Mouse (Mus musculus) ES-Bruce4 (cell line): ENCODE data around the gene Ltn1. TPM values are rescaled to one million over a fixed set of nuclear protein-coding genes. Genes with fewer than 3 reads are reported as not detected.

Source experiments
- H3K27ac ChIP-seq: 2 replicates; pipeline ENCODE4 v1.5.1; 2012; ENCODE audit warnings: low read length, inconsistent platforms; ENCODE audit not compliant: insufficient read depth
- H3K27me3 ChIP-seq: 2 replicates; pipeline ENCODE4 v1.6.1; 2012; ENCODE audit warnings: mild to moderate bottlenecking, low read length, inconsistent platforms; ENCODE audit not compliant: control insufficient read depth, poor library complexity, insufficient read depth, severe bottlenecking
- H3K36me3 ChIP-seq: 2 replicates; pipeline ENCODE4 v1.6.1; 2012; ENCODE audit warnings: inconsistent platforms, mild to moderate bottlenecking, low read length, moderate library complexity; ENCODE audit not compliant: control insufficient read depth, poor library complexity, insufficient read depth, severe bottlenecking
- H3K4me1 ChIP-seq: one replicate; pipeline ENCODE4 v1.8.1; 2011; ENCODE audit warnings: low read length; ENCODE audit not compliant: control insufficient read depth, insufficient read depth
- H3K4me3 ChIP-seq: 2 replicates; pipeline ENCODE4 v1.5.1; 2011; ENCODE audit warnings: low read depth, mild to moderate bottlenecking, low read length
- H3K9ac ChIP-seq: 2 replicates; pipeline ENCODE4 v1.6.1; 2012; ENCODE audit warnings: low read depth, mild to moderate bottlenecking, inconsistent platforms; ENCODE audit not compliant: poor library complexity, severe bottlenecking
- H3K9me3 ChIP-seq: replicated peaks from 2 replicates; pipeline ENCODE4 v1.6.1; 2012; ENCODE audit warnings: mild to moderate bottlenecking, low read length, inconsistent platforms; ENCODE audit not compliant: control insufficient read depth, poor library complexity, insufficient read depth, severe bottlenecking
- CTCF ChIP-seq: IDR thresholded peaks from one replicate; pipeline ENCODE4 v1.8.1; 2011; ENCODE audit warnings: low read depth, low read length
- POLR2A ChIP-seq: IDR thresholded peaks from one replicate; pipeline ENCODE4 v1.8.1; 2011; ENCODE audit warnings: low read length; ENCODE audit not compliant: insufficient read depth
- polyA plus RNA-seq: library from polyadenylated mRNA; stranded (reverse); fragments of >200 nt; gene quantifications from 2 replicates; pipeline ENCODE4 v1.2.4, GENCODE M21; 2011; ENCODE audit warnings: low read depth; ENCODE audit not compliant: missing spikeins, insufficient read depth, insufficient read length

Ltn1 gene
- polyA plus RNA-seq, 1 experiment, result 29.0 TPM

DNA sequence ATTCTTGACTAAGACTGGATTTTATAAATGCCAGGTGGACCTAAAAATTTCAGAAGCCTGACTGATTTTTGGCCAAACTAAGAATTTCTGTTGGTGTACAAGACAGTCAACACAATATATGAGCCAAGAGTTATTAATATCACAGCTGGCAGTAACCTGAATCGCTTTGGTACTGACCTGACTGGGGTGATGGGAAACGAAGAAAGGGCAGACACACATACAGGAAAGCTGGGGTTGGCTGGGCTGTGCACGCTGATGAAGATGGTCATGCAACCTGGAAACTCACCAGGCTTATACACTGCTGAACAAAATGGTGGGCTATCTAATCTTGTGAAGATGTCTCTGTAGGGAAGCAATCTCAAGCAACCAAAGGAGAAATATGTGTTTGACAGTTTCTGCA, 102.4 kb downstream of the Ltn1 start:
- H3K9ac ChIP-seq, result no peak overlapping the region
- no peaks in the 10 kb centered on the region for H3K27me3 ChIP-seq
- H3K4me3 ChIP-seq, result no peak overlapping the region
- H3K27ac ChIP-seq, result no peak overlapping the region
- TF ChIP-seq POLR2A, result no peak
- no peak for TF ChIP-seq CTCF
- H3K9me3 ChIP-seq, result no peaks in the 10 kb centered on the region
- no peaks in the 10 kb centered on the region for H3K4me1 ChIP-seq
- no peaks in the 10 kb centered on the region for H3K36me3 ChIP-seq

Other genes with a start within 250 kb of the Ltn1 start
- 11.2 TPM in 2 replicates for gene N6amt1, start 78.4 kb downstream of the Ltn1 start, polyA plus RNA-seq
- 4.3 and 6.6 TPM in 2 replicates for gene Rwdd2b, start 8.0 kb upstream of the Ltn1 start, polyA plus RNA-seq
- 48.6 and 50.4 TPM in 2 replicates for gene Usp16, start 22.1 kb upstream of the Ltn1 start, polyA plus RNA-seq
- 653 and 655 TPM in 2 replicates for gene Cct8, start 63.3 kb upstream of the Ltn1 start, polyA plus RNA-seq
- gene Map3k7cl, start 120.7 kb upstream of the Ltn1 start, polyA plus RNA-seq, result not detected in 2 replicates